Mouse (Mus musculus): ENCODE measurements around the gene Rrn3. TPM values are rescaled to one million over a fixed set of nuclear protein-coding genes. Genes with fewer than 3 reads are reported as not detected.
A peak's percentile ranks its signal among the peaks of the same experiment; 100 is the strongest.
"Not testable (repeated sequence)": the region's sequence is repeated elsewhere in the genome, so short reads cannot be mapped to it uniquely, and the experiment has no call there.

Rrn3 gene
- polyA plus RNA-seq, 1 experiment from 2014 or later = 56.0 TPM

- no peaks in the 10 kb centered on the region for H3K9me3 ChIP-seq
- H3K4me3 ChIP-seq = peak overlapping the region; percentile 68
- no peaks in the 10 kb centered on the region for H3K4me1 ChIP-seq
- WGBS = 58% methylated on average over 8 of the region's 8 CpGs
- H3K27me3 ChIP-seq = no peaks in the 10 kb centered on the region
- H3K4me2 ChIP-seq = peak overlapping the region; percentile 90
- ATAC-seq (ENCODE audit: insufficient number of reproducible peaks, low FRiP score, low TSS enrichment, low read depth) = no peak
- no peak overlapping the region for H3K27ac ChIP-seq
- H3K36me3 ChIP-seq = no peaks in the 10 kb centered on the region
- no peak overlapping the region for H3K9ac ChIP-seq
Observed at GRCm38 (mm10) chr16:13753986-13754385, 26.5 kb upstream of the Rrn3 start.

GRCm38 (mm10) chr16:13754400-13755190, 25.9 kb upstream of the Rrn3 start:
- Histone ChIP-seq H3K9me3 (no peaks in the 10 kb centered on the region), H3K4me2 (peak overlapping the region; percentile 90), H3K9ac (peak overlapping the region; percentile 44), H3K27me3 (no peaks in the 10 kb centered on the region), H3K4me3 (peak overlapping the region; percentile 68), H3K36me3 (no peaks in the 10 kb centered on the region), H3K27ac (no peak overlapping the region), H3K4me1 (no peaks in the 10 kb centered on the region)
- peak; percentile 90 for ATAC-seq (ENCODE audit: insufficient number of reproducible peaks, low FRiP score, low TSS enrichment, low read depth)
- under 1% methylated on average over 65 of the region's 65 CpGs for WGBS

- Histone ChIP-seq H3K4me1 (no peaks in the 10 kb centered on the region), H3K36me3 (no peaks in the 10 kb centered on the region), H3K27me3 (no peaks in the 10 kb centered on the region), H3K4me3 (no peak overlapping the region), H3K9me3 (no peaks in the 10 kb centered on the region), H3K27ac (no peak overlapping the region), H3K9ac (no peak overlapping the region), H3K4me2 (no peak overlapping the region)
- WGBS = 88% methylated on average over 2 of the region's 2 CpGs
- ATAC-seq (ENCODE audit: insufficient number of reproducible peaks, low FRiP score, low TSS enrichment, low read depth) = no peak
Observed at GRCm38 (mm10) chr16:13757823-13758222, 22.7 kb upstream of the Rrn3 start.

GRCm38 (mm10) chr16:13762807-13763206, 17.7 kb upstream of the Rrn3 start:
- 100% methylated on average over 1 of the region's 1 CpGs for WGBS
- not testable (repeated sequence) for H3K9ac ChIP-seq; H3K36me3 ChIP-seq; H3K4me2 ChIP-seq; H3K9me3 ChIP-seq; H3K27me3 ChIP-seq; ATAC-seq (ENCODE audit: insufficient number of reproducible peaks, low FRiP score, low TSS enrichment, low read depth); H3K4me3 ChIP-seq; H3K4me1 ChIP-seq; H3K27ac ChIP-seq

GRCm38 (mm10) chr16:13764519-13764918, 16.0 kb upstream of the Rrn3 start:
- H3K9me3 ChIP-seq = no peaks in the 10 kb centered on the region
- no peak overlapping the region for H3K4me2 ChIP-seq
- no peak overlapping the region for H3K9ac ChIP-seq
- no peak overlapping the region for H3K4me3 ChIP-seq
- no peak overlapping the region for H3K27ac ChIP-seq
- H3K27me3 ChIP-seq = no peaks in the 10 kb centered on the region
- ATAC-seq (ENCODE audit: insufficient number of reproducible peaks, low FRiP score, low TSS enrichment, low read depth) = no peak
- no peaks in the 10 kb centered on the region for H3K4me1 ChIP-seq
- no peaks in the 10 kb centered on the region for H3K36me3 ChIP-seq
- 89% methylated on average over 3 of the region's 3 CpGs for WGBS

GRCm38 (mm10) chr16:13766367-13766766, 14.1 kb upstream of the Rrn3 start:
- no peak overlapping the region for H3K4me2 ChIP-seq
- no peaks in the 10 kb centered on the region for H3K4me1 ChIP-seq
- H3K4me3 ChIP-seq = no peak overlapping the region
- ATAC-seq (ENCODE audit: insufficient number of reproducible peaks, low FRiP score, low TSS enrichment, low read depth) = no peak
- no peak overlapping the region for H3K27ac ChIP-seq
- H3K9me3 ChIP-seq = no peaks in the 10 kb centered on the region
- no peaks in the 10 kb centered on the region for H3K36me3 ChIP-seq
- H3K27me3 ChIP-seq = no peaks in the 10 kb centered on the region
- no peak overlapping the region for H3K9ac ChIP-seq

GRCm38 (mm10) chr16:13771603-13772002, 8.9 kb upstream of the Rrn3 start:
- not testable (repeated sequence) for H3K9ac ChIP-seq; H3K4me1 ChIP-seq; H3K4me3 ChIP-seq; H3K27me3 ChIP-seq; H3K27ac ChIP-seq; H3K9me3 ChIP-seq; ATAC-seq (ENCODE audit: insufficient number of reproducible peaks, low FRiP score, low TSS enrichment, low read depth); H3K4me2 ChIP-seq; H3K36me3 ChIP-seq
- 69% methylated on average over 4 of the region's 4 CpGs for WGBS

- not testable (repeated sequence) for H3K4me3 ChIP-seq; H3K4me1 ChIP-seq; H3K9me3 ChIP-seq; H3K36me3 ChIP-seq; H3K9ac ChIP-seq; H3K27ac ChIP-seq; ATAC-seq (ENCODE audit: insufficient number of reproducible peaks, low FRiP score, low TSS enrichment, low read depth); H3K27me3 ChIP-seq; H3K4me2 ChIP-seq
- WGBS = 74% methylated on average over 5 of the region's 5 CpGs
Observed at GRCm38 (mm10) chr16:13772051-13772450, 8.5 kb upstream of the Rrn3 start.

- H3K36me3 ChIP-seq; H3K27ac ChIP-seq; H3K9ac ChIP-seq; H3K4me2 ChIP-seq; H3K27me3 ChIP-seq; H3K4me3 ChIP-seq; H3K4me1 ChIP-seq; H3K9me3 ChIP-seq; ATAC-seq (ENCODE audit: insufficient number of reproducible peaks, low FRiP score, low TSS enrichment, low read depth): not testable (repeated sequence)
- 75% methylated on average over 2 of the region's 2 CpGs for WGBS
Observed at GRCm38 (mm10) chr16:13774011-13774410, 6.5 kb upstream of the Rrn3 start.

- not testable (repeated sequence) for ATAC-seq (ENCODE audit: insufficient number of reproducible peaks, low FRiP score, low TSS enrichment, low read depth); H3K4me2 ChIP-seq; H3K9me3 ChIP-seq; H3K36me3 ChIP-seq; H3K27me3 ChIP-seq; H3K9ac ChIP-seq; H3K4me3 ChIP-seq; H3K27ac ChIP-seq; H3K4me1 ChIP-seq
- WGBS = 85% methylated on average over 3 of the region's 3 CpGs
Observed at GRCm38 (mm10) chr16:13774651-13775050, 5.9 kb upstream of the Rrn3 start.

- H3K4me1 ChIP-seq = peaks cover 19% of the 10 kb centered on the region
- no peak overlapping the region for H3K27ac ChIP-seq
- H3K36me3 ChIP-seq = peaks cover 24% of the 10 kb centered on the region
- no peak for ATAC-seq (ENCODE audit: insufficient number of reproducible peaks, low FRiP score, low TSS enrichment, low read depth)
- no peaks in the 10 kb centered on the region for H3K9me3 ChIP-seq
- H3K27me3 ChIP-seq = no peaks in the 10 kb centered on the region
- peak overlapping the region; percentile 83 for H3K4me3 ChIP-seq
- H3K4me2 ChIP-seq = peak overlapping the region; percentile 54
- WGBS = 33% methylated on average over 8 of the region's 8 CpGs
- H3K9ac ChIP-seq = peak overlapping the region; percentile 95; the same call in 1 of the 2 replicates
Observed at GRCm38 (mm10) chr16:13781216-13781615, 708 bp downstream of the Rrn3 start.

- H3K9ac ChIP-seq = no peak overlapping the region
- peaks cover 65% of the 10 kb centered on the region for H3K36me3 ChIP-seq
- H3K27me3 ChIP-seq = no peaks in the 10 kb centered on the region
- H3K4me3 ChIP-seq = no peak overlapping the region
- 84% methylated on average over 3 of the region's 3 CpGs for WGBS
- ATAC-seq (ENCODE audit: insufficient number of reproducible peaks, low FRiP score, low TSS enrichment, low read depth) = no peak
- no peak overlapping the region for H3K4me2 ChIP-seq
- no peaks in the 10 kb centered on the region for H3K9me3 ChIP-seq
- H3K4me1 ChIP-seq = peaks cover 12% of the 10 kb centered on the region; the same call in 1 of the 2 replicates
- no peak overlapping the region for H3K27ac ChIP-seq
Observed at GRCm38 (mm10) chr16:13785932-13786331, 5.4 kb downstream of the Rrn3 start.

GRCm38 (mm10) chr16:13793441-13793840, 12.9 kb downstream of the Rrn3 start:
- not testable (repeated sequence) for H3K4me3 ChIP-seq; H3K9me3 ChIP-seq; H3K9ac ChIP-seq; H3K27me3 ChIP-seq; H3K4me2 ChIP-seq; H3K27ac ChIP-seq; ATAC-seq (ENCODE audit: insufficient number of reproducible peaks, low FRiP score, low TSS enrichment, low read depth); H3K4me1 ChIP-seq
- 90% methylated on average over 2 of the region's 2 CpGs for WGBS
- H3K36me3 ChIP-seq = peaks cover 87% of the 10 kb centered on the region
